Mouse (Mus musculus) adrenal gland (tissue): ENCODE results near the gene Zdhhc1.

Source experiments
- intact Hi-C: fragments of 180-260 bp; cut with DNase I; formaldehyde crosslinking; loops from one replicate; pipeline ENCODE4 v1.15.1; 2025

Gene Zdhhc1

DNA sequence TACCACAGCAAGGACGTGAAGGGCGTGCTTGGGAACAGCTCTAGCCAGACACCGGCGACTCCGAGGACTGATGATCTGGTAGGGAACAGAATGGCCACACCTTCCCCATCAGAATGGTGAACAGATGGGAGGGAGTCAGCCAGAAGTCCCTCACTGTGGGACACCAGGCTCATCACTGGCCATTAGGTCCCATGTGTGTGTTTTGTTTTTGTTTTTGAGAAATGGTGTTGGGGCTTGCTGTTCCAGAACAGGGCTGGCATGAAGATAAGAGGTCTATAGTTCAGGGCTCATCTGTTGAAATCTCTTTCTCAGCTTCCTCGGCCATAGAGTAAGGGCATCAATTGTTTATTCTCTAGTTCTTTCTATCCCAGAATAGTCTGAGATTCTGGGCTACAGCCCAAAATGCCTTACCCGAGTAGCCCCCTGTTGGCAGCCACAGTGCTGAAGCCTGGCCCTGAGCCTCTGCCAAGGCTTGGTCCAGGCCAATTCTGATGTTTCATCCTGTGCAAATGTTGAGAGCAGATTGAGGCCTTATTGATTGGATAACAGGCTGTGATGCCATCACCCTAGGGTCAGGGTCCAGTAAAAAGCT is 29.9 kb downstream of the Zdhhc1 start:
- intact Hi-C loops: no loop called here

DNA sequence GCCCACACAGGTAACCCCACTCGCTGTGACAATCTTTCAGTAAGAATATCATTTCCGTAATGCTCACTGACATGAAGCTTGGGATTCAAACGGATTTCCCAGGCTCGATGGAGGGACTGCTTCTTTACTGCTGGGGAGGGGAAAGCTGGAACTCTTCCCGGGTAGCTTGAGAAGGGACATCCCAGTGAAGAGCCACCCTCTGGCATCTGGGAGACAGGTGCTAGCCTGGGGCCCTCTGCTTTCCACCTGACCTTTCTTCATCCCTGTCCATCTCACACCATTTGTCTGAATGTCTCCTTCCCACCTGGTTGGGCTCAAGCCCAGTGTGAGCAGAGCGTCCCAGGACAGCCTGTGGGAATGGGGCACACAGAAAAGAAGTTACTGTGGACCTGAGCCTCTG is 30.5 kb downstream of the Zdhhc1 start:
- intact Hi-C loops: no loop called here

DNA sequence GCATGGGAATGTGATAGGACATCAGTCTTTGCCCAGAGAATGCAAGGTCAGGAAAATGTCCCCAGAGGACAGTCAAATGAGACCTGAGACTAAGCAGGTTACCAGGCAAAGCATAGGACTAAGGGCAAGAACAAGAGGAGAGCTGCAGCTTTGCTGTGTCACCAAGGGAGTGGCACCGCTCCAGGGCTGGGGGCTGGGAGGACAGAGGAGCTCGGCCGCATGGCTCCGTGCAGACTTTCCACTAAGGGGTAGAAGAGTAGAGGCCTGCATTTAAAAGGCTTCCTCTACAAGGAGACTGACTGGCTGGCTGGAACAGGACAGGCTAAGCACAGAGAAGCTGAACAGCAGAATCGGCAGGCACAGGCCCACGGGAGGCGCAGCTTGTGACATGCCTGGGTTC is 32.1 kb downstream of the Zdhhc1 start:
- intact Hi-C loops: no loop called here

DNA sequence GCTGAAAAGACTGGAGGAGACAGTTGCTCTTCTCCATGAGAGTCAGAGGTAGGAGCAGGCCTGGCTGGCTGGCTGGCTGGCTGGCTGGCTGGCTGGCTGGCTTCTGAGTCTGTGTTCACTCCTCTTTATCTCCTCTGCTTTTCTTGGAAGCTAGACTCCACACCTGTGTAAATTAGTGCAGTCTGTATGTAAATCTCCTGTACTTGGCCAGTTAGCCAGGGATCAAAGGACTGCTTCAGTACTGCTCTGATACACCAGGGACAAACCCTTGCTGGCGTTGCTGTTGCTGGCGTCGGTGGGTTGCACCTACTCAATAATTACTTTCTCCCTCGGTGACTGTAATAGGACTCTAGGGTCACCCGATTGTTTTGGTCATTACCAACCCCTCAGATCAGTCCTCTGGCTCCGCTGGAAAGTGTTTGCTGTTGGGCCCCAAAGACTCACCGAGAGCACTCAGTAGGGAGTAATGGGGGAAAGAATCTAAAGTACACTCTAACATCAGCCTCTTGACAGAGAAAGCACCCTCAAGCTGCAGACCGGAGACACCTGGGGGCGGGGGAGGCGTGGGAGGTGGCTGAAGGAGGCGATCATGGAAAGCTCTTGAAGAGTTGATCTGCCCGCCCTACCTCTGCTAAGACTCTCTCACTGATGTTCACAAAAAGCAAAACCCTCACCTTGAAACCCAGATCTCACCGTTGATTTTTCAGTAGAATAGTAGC is 35.5 kb downstream of the Zdhhc1 start:
- intact Hi-C loops: no loop called here

DNA sequence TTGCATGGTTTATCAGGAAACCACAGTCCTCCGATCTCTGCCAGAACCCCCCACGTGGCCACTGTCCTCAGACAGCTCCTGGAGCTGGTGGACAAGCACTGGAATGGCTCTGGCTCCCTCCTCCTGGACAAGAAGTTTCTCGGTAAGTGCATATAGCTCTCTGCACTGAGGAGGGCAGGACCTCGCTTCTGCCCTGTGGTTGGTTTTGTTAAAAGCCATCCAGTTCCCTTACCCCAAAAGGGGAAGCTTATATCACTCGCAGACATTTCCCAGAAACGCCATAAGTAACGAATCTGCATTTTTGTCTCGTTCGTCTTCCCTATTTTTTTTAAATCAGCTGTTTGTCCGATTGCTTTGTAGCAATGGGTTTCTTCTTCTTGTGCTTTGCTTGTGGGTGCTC is 41.5 kb downstream of the Zdhhc1 start:
- intact Hi-C loops: no loop called here

DNA sequence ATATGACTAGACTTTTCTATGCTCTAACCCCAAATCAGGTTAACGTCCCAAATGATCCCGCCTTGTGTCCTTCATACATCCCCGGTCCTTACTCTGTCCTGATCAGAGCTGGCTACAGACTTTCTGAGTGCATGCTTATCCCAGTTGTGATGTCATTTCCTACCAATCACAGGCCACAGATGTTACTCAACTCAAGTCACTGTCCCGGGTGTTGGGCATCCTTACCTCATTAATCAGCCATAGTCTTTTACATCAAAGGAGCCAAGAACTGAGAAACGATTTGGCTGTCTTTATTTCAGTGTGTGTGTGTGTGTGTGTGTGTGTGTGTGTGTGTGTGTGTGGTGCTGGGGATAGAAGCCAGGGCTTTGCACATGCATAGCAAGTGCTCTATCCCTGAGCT is 42.6 kb downstream of the Zdhhc1 start:
- intact Hi-C loops: no loop called here

DNA sequence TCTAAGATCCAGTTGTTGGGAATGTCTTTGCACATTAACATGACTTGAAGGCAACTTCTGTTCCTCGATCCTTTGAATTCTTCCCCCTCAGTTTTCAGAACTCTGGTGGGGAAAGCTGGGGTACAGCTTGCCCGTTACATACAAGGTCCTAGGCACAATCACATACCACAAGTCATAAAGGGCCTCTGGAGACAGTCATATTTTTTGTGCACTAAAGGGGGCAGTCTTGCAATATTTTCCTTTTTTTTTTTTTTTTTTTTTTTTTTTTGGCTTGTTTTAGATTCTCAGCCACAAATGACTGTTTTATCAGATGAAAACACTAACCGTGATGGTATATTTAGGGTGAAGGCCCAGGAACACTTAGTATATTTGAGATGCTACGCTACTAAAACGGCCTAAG is 43.4 kb downstream of the Zdhhc1 start:
- intact Hi-C loops: no loop called here

DNA sequence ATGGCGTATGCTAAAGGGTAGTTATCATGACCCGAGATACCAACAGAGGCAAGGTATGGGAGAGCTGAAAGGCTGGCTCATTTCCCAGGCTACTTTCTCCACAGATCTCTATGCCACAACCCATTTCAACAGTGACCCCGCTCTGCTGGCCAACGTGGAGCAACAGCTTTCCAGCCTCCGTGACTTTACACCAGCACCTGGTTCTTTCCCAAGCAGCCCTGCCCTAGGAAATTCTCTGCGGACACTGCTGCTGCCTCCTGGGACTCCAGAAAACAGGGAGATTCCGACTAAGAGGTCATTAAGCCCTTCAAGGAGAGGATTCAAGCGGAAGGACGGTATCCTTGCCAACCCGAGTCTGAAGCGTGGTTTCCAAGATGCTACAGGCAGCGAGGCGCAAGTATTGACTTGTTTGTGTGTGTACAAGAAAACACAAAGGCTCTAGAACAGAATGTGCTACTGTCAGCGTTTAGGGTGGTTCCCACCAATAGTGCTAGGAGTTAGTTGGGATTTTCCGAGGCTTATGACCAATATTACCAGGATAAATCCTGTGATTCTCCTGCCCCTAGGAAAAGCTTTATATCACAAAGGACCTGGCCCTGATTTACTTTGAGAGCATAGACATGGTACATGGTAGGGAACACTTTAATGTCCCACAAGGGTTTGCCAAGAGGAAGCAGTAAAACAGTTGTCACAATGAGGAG is 44.6 kb downstream of the Zdhhc1 start:
- intact Hi-C loops: no loop called here

DNA sequence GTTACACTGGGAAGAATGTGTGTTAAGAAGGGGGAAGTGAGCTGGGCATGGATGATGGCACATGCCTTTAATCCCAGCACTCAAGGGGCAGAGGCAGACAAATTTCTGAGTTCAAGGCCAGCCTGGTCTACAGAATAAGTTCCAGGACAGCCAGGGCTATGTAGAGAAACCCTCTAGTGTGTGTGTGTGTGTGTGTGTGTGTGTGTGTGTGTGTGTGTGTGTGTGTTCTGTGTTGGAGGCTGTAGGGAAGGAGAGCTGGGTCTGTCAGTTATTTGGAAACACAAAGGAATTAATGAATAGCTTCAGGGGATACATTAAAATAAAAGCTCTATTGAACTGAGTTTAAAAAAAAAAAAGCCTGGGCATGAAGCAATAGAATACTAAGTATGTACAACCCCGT is 45.7 kb downstream of the Zdhhc1 start:
- intact Hi-C loops: no loop called here

DNA sequence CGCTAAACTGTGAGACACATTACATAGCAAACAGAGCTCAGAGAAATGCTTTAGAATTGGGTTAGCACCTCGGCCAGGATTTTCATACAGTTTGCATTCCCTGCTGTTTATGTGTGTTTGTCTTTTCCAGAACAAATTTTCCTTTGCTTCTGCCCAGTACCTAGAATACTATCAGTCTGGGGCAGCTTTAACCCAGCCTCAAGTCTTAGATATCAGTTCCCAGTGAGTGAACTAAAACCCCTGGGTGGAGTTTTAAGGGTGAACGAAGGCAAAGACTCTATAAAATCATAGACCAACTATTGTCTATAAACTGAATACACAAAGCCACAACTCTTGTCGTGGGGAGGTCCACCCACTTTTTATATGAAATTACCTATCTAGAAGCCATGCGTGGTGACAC is 48.1 kb downstream of the Zdhhc1 start:
- intact Hi-C loops: no loop called here

DNA sequence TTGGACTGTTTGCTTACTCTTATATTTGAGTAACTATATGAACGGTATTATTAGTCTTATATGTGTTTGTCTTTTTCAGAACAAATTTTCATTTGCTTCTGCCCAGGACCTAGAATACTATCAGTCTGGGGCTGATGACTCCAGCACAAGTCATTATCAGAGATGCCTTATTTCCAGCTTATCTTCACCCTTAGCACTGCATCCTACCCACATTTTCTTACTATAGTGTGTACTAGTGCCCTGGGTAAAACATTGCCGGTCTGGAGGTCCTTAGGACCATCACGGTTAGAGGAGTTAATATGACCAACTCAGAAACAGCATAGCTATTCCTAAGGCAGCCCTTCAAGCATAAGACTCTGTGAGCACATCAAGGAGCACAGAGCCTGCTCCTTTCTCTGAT is 48.5 kb downstream of the Zdhhc1 start:
- intact Hi-C loops: no loop called here

DNA sequence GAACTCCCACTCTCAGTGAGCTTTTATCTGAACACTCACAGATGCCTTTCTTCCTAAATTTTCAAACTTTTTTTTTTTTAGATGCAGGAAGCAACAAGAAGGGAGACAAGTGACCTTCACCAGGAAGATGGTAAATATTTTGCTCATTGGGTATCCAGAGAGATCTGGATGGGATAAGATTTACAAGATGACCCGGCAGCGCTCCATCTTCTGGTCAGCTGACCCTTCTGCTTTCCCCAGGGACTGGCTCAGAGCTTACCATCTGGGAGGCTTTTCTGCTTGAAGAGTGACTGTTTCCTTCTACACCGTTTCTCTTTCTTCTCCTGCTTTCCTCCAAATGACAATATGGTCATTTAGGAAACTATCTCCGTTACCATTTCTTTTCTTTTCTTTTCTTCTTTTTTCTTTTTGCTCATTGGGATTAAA is 50.6 kb downstream of the Zdhhc1 start:
- intact Hi-C loops: no loop called here

DNA sequence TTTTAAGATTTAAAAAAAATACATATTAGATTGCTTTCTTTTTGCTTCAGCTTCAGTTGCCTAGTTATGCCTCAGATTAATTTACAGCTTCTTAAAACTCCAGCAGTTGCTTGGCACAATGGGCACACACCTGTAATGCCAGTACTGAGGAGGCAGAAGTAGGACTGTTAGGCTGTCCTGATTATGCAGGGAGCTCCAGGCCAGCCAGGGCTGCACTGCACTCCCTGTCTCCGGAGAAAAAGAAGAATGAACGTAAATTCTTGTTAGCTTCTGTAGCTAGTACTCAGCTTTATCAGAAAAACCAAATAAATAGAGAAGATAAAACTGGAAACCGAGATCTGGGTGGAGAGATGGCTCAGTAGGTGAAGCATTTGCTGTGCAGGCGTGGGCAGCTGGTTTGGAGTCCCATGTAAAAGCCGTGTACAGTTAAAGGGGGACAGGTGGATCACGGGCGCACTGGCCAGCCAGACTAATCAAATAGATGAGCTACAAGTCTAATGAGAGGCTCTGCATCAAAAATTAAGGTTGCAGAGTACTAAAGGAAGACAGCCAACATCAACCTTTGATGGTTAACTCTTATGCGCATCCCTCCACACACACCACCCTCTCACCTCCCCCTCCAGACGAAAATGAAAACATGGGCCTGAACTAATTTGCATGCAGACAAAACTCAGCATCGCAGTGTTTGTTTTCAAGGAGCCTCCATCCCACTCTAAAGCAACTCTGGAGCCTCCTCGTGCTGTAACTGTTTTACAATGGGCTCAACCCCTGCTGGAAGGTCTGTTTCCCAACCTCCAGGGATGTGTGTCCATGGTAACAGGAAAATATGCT is 51.2 kb downstream of the Zdhhc1 start:
- intact Hi-C loops: no loop called here

DNA sequence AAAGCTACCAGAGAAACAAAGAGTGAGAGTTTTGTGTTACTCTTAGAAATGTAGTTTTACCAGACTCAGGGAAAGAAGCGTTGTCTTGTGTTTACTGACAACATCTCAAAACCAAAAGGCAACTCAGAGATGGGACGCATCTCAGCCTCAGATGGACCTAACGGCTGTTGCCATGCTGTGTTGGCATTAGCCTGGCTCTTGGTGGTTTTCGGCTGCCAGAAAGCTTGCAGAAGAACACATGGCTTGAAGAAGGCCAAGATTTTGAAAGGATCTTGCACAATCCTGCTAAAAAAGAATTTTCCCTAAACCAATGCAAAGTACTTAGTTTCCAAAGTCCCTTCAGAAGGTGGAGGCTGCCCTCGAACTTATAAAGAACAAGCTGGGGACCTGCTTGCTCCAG is 54.0 kb downstream of the Zdhhc1 start:
- intact Hi-C loops: loop anchor here (5.0 kb wide), 1 partner anchor 35 kb away; no protein-coding TSS in a partner anchor

DNA sequence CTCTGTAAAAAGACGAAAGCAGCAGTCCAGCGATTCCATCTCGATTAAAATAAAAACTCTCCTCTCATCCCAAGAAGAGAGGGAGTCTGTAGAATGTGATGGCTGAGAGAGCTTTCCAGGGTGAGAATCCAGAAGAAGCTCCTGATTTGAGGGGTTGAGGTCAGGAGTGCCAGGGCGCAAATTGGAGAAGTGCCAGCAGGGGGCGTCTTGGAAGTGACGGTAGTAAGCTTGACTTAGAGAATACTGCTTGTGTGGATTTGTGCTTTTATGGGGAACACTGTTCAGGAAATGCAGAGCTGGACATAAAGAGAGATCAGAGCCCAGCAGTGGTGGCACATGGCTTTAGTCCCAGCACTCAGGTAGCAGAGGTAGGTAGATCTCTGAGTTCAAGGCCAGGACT is 55.3 kb downstream of the Zdhhc1 start:
- intact Hi-C loops: loop anchor here (5.0 kb wide), 1 partner anchor 36 kb away; no protein-coding TSS in a partner anchor

DNA sequence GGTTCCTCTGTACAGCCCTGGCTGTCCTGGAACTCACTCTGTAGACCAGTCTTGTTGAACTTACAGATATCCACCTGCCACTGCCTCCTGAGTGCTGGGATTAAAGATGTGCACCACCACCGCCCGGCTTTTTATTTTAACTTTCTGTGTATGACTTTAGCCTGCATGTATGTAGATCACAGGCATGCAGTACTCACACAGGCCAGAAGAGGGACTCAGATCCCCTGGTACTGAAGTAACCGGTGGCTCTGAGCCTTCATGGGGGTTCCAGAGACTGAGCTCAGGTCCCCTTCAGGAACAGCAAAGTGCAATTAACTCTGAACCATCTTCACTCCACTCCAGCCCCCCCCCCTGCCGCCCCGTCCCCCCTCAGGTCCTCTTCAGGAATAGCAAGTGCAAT is 57.8 kb downstream of the Zdhhc1 start:
- intact Hi-C loops: no loop called here

DNA sequence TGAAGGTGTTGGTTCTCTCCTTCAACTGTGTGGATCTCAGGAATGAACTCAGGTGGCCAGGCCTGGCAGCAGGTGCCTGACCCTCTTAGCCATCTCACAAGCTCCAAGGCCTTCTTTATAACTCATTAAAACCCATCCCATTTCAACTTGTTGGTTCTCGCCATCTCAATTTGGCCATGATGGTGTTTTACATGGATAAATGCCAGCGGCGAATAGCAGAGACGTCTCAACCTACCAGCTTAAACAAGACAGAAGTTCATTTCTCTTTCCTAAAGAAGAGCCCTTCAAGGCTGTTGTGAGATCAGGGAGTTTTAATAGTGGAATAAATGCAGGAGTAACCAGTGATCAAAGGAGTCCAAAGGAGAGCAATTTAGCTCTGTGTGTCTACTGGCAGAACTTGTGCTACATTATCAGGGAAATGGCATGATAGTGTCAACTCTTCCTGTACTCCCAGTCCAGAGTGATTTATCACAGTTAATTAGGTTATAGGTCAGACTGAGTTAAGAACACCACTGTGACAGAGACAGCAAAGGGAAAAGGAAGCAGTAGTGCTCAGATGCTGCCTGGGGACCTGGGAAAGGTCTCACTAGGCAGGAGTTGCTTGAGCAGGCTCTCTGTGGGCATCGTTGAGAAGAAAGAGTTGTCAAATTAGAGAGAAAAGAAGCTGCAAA is 59.5 kb downstream of the Zdhhc1 start:
- intact Hi-C loops: no loop called here

DNA sequence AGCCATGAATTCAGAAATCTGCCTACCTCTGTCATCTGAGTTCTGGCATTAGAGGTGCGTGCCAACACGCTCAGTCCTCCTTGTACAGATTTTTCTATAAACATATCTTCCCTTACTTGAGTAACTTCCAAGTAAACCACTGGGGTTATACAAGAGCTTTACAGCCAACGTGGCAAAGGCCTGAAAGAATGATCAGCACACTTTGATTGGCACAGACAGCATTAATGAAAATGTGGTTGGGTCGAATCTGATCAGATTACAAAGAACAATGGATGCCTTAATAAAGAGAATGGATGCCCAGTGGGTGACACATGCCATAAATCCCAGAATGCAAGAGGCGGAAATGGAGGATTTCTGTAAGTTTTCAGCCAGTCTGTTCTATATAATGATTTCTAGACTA is 60.5 kb downstream of the Zdhhc1 start:
- intact Hi-C loops: no loop called here

DNA sequence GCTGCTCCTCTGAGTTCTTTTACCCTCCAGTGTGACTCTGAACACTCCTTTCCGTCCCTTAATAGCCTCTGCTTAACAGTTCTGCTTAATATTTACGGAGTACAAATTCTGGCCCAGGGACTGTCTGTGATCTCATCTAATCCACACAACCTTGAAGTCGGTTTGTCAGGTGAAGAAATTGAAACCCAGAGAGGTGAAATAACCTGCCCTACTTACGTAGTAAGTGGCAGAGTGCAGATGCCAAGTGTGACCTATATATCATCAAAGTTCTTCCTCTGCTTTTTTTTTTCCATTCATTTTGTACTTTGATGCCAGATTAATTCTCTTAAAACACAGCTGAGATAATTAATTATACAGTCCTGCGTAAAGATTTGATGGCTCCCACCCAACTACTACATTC is 62.6 kb downstream of the Zdhhc1 start:
- intact Hi-C loops: no loop called here

DNA sequence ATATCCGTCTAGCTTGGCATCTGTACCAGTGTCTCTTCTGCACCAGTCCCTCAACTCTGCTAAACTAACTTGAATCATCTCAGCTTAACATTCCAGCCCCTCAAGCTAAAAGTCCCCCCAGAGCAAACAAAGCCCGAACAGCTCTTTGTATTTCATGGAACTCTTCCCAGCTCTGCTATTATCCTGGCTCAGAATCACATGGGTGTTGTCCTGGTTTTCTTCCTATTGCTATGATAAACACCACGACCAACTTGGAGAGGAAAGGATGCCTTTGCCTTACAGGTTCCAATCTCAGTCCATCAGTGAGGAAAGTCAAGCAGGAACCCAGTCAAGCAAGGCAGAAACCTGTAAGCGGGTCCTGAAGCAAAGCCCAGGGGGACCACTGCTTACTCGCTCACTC is 63.2 kb downstream of the Zdhhc1 start:
- intact Hi-C loops: no loop called here

DNA sequence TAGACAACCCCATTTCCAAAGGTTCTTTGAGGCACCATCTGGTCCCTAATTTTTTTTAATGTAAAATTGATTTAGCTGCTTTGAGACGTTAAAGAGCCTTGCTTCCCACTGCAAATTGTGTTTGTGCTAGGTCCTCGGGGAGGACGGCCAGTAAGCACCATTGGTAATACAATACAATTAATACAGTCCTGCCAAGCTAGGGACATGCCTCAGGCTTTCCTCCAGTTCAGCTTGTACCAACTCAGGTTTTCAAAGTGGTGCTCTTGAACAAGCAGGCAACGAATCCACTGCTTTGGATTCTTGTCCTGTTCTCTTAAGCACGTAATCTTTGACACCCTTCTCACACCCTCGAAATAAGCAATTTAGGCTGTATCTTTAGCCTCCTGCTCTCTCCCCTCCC is 63.7 kb downstream of the Zdhhc1 start:
- intact Hi-C loops: no loop called here
